Mouse (Mus musculus): ENCODE data around the gene Trp53inp2. TPM values are rescaled to one million over a fixed set of nuclear protein-coding genes. Genes with fewer than 3 reads are reported as not detected.

The Trp53inp2 gene
- total RNA-seq (2021), result 100 to 1,000 TPM; 155 to 158 TPM

DNA sequence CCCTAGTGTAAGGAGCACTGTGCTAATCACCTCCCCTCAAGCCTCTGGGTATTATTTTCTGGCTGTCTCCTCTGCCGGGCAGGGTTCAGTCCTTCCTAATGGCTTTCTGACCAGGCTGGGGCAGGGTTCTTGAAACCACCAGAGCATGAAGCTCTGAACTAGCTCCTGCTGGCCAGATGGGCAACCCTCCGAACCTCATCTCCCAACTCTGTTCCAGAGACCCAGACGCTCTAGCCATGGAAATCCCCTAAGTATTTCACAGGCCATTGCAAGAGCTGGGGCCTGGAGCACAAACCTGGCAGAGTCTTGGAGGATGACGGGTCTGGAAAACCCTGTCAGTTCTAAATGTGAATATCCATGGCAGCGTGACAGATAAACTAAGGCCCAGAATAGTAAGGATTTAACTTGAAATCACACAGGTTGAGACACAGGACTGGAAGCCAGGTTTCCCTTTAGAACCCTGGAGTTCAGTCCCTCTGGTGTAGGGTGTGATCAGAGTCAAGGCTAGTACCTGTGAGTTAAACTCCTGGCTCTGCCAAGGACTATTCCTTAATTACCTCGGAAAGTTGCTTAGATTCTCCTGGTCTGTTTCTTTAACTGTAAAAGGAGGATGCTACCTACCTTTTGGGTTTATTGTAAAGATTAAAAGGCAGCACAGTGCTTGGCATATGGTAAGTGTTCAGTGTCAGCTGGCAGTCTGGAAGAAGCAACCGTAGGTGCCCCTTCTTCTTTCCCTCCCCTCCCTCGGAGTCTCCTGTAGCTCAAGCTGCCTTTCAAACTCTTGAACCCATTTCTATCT lies at the start of gene Trp53inp2:
Trp53inp2 (plus strand) TSS at position 799 of the 799 bp plus-strand sequence.
- intact Hi-C loops (cut with DNase I), result no loop called here
- DNase-seq, result no peak

GRCm38 (mm10) chr2:155331351-155331750 lies 49.5 kb upstream of the Trp53inp2 start:
- DNase-seq, result no peak
- intact Hi-C loops (cut with DNase I), result no loop called here

- no peak for DNase-seq
- intact Hi-C loops (cut with DNase I), result no loop called here
Measured at GRCm38 (mm10) chr2:155333421-155333820, 47.4 kb upstream of the Trp53inp2 start.

DNA sequence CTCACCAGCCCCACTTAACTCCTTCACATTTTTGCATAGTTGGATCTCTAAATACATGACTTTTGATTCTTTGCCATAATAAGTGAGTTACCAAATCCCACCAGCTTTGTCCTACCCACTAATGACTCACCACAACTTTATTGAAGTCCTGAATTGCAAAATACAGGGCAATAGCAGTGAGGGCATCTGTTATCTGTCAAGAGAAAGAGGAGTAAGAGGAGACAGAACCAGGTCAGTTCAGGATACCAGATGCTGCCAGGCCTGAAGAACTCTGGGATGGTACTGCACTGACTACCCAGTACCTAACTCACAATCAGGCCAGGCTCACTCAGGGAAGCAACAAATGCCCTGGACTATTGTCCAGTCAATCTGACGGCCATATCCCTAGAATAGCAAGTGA lies 45.6 kb upstream of the Trp53inp2 start:
- intact Hi-C loops (cut with DNase I), result no loop called here
- DNase-seq, result no peak

DNA sequence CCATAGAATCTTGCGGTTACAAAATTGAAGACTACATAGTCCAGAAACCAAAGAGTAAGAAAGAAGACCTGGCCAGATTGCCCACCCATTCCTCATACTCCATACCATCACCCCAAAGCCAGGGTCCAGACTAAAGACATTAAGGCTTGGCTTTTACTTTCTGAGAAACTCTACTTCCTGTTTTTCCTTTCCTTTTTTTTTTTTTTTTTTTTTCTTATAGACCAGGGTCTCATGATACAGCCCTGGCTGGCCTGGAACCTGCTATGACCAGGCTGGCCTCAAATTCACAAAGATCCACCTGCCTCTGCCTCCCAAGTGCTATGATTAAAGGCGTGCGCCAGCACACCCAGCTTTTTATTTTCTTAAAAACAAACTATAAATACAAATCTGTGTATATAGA lies 44.6 kb upstream of the Trp53inp2 start:
- intact Hi-C loops (cut with DNase I), result no loop called here
- no peak for DNase-seq

- intact Hi-C loops (cut with DNase I), result no loop called here
- no peak for DNase-seq
Measured at GRCm38 (mm10) chr2:155340166-155340565, 40.7 kb upstream of the Trp53inp2 start.

- no peak for DNase-seq
- intact Hi-C loops (cut with DNase I), result no loop called here
Measured at GRCm38 (mm10) chr2:155346670-155347069, 34.2 kb upstream of the Trp53inp2 start.

DNA sequence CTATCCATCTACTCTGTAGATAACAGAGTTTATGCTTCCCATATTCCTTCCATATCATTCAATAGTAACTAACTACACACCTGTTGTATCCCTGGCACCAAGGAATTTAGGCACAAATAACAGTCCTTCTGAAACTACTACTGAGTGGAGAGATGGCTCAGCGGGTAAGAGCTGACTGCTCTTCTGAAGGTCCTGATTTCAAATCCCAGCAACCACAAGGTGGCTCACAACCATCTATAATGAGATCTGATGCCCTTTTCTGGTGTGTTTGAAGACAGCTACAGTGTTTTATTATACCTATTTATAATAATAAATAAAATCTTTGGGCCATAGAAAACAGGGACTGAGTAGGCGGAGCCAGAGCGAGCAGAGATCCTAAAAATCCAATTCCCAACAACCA lies 26.5 kb upstream of the Trp53inp2 start:
- DNase-seq, result no peak
- intact Hi-C loops (cut with DNase I), result no loop called here

GRCm38 (mm10) chr2:155356971-155357591 lies 23.8 kb upstream of the Trp53inp2 start, which contains the start of gene Pigu:
Pigu (minus strand) TSS chr2:155357430.
- intact Hi-C loops (cut with DNase I), result no loop called here
- peak; percentile 96 for DNase-seq

DNA sequence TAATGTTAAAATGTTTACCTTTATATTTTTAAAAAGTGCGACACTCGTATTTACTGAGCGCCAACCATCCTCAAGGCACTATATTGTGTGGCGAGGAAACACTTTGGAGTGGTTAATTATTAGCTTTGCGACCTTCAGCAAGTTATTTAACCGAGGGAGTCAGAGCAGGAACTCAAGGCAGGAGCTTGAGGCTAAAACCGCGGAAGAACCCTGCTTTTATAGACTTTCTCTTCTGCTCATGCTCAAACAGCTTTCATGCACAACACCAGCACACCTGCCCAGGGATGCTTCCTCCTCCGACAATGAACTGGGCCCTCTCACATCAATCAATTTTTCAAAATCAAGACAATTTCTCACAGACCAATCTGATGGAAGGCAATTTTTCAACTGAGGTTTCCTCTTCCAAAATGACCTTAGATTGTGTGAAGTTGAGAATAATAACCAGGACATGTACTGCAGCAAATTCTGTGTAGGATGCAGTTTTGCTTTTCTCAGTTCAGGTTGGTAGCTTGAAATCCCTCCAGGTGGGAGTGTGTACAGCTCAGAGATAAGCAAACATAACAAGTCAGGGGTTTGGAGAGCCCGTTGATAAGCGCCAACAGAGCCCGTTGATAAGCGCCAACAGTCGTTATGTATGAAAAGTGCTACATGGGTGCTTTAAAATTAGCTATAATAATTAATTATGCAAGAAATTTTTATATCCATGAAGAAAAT lies 23.0 kb upstream of the Trp53inp2 start:
- no peak for DNase-seq
- intact Hi-C loops (cut with DNase I), result no loop called here

DNA sequence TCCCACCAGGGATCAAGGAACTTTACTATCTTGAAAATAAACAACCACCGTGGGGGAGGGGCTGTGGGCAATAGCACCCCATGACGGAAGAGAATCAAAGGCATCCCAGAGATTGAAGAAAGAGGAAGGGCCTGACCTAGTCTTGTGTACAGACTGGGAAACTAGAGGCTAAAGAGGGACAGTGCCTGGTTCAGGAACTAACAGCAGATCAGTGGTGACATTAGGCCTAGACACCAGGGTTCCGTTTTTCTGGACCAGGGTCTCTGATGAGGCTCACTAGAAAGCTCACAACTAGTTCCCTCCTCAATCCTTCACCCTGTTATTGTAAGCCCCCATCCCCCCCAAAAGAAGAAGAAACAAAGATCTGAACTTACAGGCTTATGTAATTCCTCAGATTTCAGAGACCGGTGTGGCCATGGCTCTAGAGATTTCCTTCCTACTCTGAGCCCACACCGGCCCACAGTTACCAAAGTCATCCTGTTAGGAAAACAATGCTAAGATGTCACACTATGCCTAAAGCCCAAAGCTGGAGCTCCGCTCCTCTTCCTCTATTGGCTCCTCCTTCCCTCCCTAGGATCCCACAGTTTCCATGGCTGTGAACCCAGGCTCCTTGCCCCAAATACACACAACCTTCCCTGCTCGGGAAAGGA lies 13.1 kb upstream of the Trp53inp2 start:
- intact Hi-C loops (cut with DNase I), result no loop called here
- DNase-seq, result no peak

GRCm38 (mm10) chr2:155369333-155369883 lies 11.5 kb upstream of the Trp53inp2 start:
- intact Hi-C loops (cut with DNase I), result no loop called here
- DNase-seq, result peak; percentile 74

GRCm38 (mm10) chr2:155372451-155372850 lies 8.4 kb upstream of the Trp53inp2 start:
- DNase-seq, result no peak
- intact Hi-C loops (cut with DNase I), result no loop called here

DNA sequence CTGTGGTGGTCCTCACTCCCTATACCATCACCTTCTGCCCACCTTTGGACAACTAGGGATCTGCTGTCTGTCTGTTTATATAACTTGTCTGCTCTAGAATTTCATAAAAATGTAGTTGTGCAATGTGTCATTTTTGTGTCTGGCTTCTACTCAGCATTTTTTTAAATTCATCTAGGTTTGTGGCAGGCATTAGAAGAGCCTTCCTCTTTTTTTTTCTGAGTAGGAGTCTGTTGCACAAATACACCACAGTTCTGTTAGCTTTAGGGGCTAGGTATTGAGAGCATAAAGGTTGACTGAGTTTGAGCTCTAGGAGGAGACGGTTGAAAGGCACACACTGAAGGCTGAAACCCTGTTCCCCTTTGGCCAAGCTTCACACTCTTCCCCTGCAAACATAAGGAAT lies 7.6 kb upstream of the Trp53inp2 start:
- DNase-seq, result no peak
- intact Hi-C loops (cut with DNase I), result no loop called here

- DNase-seq, result no peak
- intact Hi-C loops (cut with DNase I), result no loop called here
Measured at GRCm38 (mm10) chr2:155373886-155374285, 7.0 kb upstream of the Trp53inp2 start.

DNA sequence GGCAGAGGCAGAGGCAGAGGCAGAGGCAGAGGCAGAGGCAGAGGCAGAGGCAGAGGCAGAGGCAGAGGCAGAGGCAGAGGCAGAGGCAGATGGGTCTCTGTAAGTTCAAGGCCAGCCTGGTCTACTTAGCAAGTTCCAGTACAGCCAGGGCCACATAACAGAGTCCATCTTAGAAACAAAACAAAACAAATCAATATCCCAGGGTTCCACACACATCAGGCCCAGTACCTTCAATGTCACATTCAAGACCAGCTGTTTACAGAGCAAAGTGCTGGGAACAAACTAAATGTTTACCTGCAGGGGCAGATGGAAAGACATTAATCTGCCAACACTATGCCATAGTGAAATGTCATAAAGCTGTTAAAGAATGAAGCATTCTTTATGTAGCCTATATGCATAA lies 6.3 kb upstream of the Trp53inp2 start:
- intact Hi-C loops (cut with DNase I), result no loop called here
- DNase-seq, result no peak

DNA sequence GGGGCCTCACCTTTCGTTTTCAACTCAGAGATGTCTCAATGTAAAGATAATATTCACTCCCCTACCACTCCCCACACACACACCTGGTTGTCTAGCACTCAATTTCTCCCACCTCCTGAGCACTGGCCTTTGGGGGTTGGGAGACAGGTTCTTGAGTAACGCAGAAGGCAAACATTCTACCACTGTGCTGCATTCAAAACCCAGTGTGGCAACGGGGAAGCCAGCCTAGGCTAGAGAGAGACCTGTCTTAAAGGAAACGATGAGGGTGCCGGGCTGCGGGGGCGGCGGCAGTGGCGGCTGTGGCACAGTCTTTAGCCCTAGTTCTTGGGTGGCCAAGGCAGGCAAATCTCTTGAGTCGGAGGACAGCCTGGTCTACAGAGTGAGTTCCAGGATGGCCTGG lies 4.7 kb upstream of the Trp53inp2 start:
- DNase-seq, result no peak
- intact Hi-C loops (cut with DNase I), result no loop called here

- intact Hi-C loops (cut with DNase I), result no loop called here
- DNase-seq, result no peak
Measured at GRCm38 (mm10) chr2:155381060-155381437, 190 bp downstream of the Trp53inp2 start.

DNA sequence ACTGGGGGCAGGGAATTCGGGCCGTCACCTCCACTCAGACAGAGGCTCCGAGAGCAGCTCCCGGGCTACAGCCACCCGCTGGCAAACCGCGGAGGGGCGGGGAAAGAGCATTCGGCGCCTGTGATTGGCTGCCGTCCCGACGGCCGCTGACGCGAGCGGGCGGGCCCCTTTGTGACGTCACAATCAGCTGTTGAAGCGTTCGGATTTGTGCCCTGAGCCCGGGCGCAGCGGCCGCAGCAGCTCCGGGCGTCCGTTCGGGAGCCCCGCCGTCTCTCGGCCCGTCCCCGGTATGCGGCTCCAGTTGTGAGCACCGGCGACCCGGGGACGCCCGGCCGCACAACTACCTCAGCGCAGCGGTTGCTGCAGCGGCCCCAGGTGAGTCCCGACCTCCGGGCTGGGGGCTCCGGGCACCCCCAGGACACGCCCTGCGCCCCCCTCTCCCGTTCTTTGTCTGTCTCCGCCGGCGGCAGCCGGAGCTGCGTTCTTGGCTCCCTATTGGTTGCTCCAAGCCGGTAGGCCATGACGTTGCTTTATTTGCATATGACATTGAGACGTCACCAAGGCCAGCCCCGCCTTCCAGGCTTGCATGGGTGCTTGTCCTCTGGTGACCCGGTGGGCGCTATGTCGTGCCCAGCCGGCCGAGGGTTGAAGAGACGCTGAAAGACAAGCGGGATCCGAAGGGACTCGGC lies 928 bp downstream of the Trp53inp2 start:
- intact Hi-C loops (cut with DNase I), result no loop called here
- peak; percentile 98 for DNase-seq

- DNase-seq, result no peak
- intact Hi-C loops (cut with DNase I), result no loop called here
Measured at GRCm38 (mm10) chr2:155382332-155382700, 1.5 kb downstream of the Trp53inp2 start.

All from left cerebral cortex, postnatal 4 days (tissue).